Mouse (Mus musculus) B cell, adult 67 days (primary cell): ENCODE results near the gene 4930519G04Rik. TPM values are rescaled to one million over a fixed set of nuclear protein-coding genes. Genes with fewer than 3 reads are reported as not detected.

Experiments
- total RNA-seq, 2 experiments: library from RNA; stranded (reverse); gene quantifications; 4 replicates each; pipeline ENCODE4 v1.2.4; 2023

Gene 4930519G04Rik
- under 1 TPM in 1 of 2 experiments, not detected in 1; 0.26 TPM for total RNA-seq

GRCm38 (mm10) chr5:114853364-114853763 lies at the start of gene 4930519G04Rik:
TSS of gene 4930519G04Rik (plus strand) at chr5:114853664.

GRCm38 (mm10) chr5:114822796-114823688 lies 30.4 kb upstream of the 4930519G04Rik start, which contains the start of gene 1500011B03Rik:
TSS of gene 1500011B03Rik (minus strand) at chr5:114823468.

GRCm38 (mm10) chr5:114858582-114858981 lies 5.1 kb downstream of the 4930519G04Rik start, which contains the start of gene Gm9936:
TSS of gene Gm9936 (minus strand) at chr5:114858682.

GRCm38 (mm10) chr5:114896688-114897373 lies 43.4 kb downstream of the 4930519G04Rik start, which contains the start of gene Oasl2:
TSS of gene Oasl2 (plus strand) at chr5:114896936.

GRCm38 (mm10) chr5:114922998-114923473 lies 69.6 kb downstream of the 4930519G04Rik start, which contains the start of gene Oasl1:
TSS of gene Oasl1 (plus strand) at chr5:114923240.

Other genes with a start within 250 kb of the 4930519G04Rik start
- under 1 TPM in 1 of 2 experiments, not detected in 1; 0.29 TPM for gene Trpv4, start 195.2 kb upstream of the 4930519G04Rik start, total RNA-seq
- gene Gltp, start 162.7 kb upstream of the 4930519G04Rik start, total RNA-seq = 10 to 100 TPM; 56.9 to 58.5 TPM
- 10 to 100 TPM; 23.1 to 24.2 TPM for gene Tchp, start 145.9 kb upstream of the 4930519G04Rik start, total RNA-seq
- 100 to 1,000 TPM; 188 to 200 TPM for gene Ankrd13a, start 79.0 kb upstream of the 4930519G04Rik start, total RNA-seq
- 100 to 1,000 TPM; 192 to 217 TPM for gene Git2, start 78.1 kb upstream of the 4930519G04Rik start, total RNA-seq
- 10 to 100 TPM; 46.4 to 51.5 TPM for gene 1500011B03Rik, start 30.2 kb upstream of the 4930519G04Rik start, total RNA-seq
- gene Gm9936, start 5.0 kb downstream of the 4930519G04Rik start, total RNA-seq = not detected
- gene Oasl2, start 43.3 kb downstream of the 4930519G04Rik start, total RNA-seq = 10 to 100 TPM in 1 of 2 experiments, 1 to 10 TPM in 1; 6.5 to 11.0 TPM
- gene Oasl1, start 69.6 kb downstream of the 4930519G04Rik start, total RNA-seq = 10 to 100 TPM; 17.6 to 26.5 TPM
- 10 to 100 TPM; 36.0 to 48.3 TPM for gene 2210016L21Rik, start 88.5 kb downstream of the 4930519G04Rik start, total RNA-seq
- gene Hnf1a, start 117.4 kb downstream of the 4930519G04Rik start, total RNA-seq = not detected
- gene Sppl3, start 157.5 kb downstream of the 4930519G04Rik start, total RNA-seq = 10 to 100 TPM; 52.6 to 56.1 TPM
- gene Gm10401, start 244.6 kb downstream of the 4930519G04Rik start, total RNA-seq = not detected